Mouse (Mus musculus) heart, embryonic 15.5 days (tissue): ENCODE results near the gene Iqschfp. TPM values are rescaled to one million over a fixed set of nuclear protein-coding genes. Genes with fewer than 3 reads are reported as not detected.

Experiments
- ATAC-seq: fragments of 200-750 bp; cut with Nextera tagmentation; replicated peaks from 2 replicates; pipeline ENCODE4 v1.8.0; 2017; ENCODE audit warnings: low read depth, moderate TSS enrichment; ENCODE audit not compliant: insufficient number of reproducible peaks, insufficient read depth, low FRiP score
- H3K27ac ChIP-seq: fragments of 300-500 bp; sonication (generic); 2 replicates; pipeline ENCODE4 v1.5.1; 2015; ENCODE audit warnings: mild to moderate bottlenecking, inconsistent platforms
- H3K27me3 ChIP-seq: fragments of 300-500 bp; sonication (generic); 2 replicates; pipeline ENCODE4 v1.6.1; 2015; ENCODE audit warnings: inconsistent platforms
- H3K36me3 ChIP-seq: fragments of 300-500 bp; sonication (generic); 2 replicates; pipeline ENCODE4 v1.6.1; 2015; ENCODE audit warnings: mild to moderate bottlenecking, inconsistent platforms
- H3K4me1 ChIP-seq: fragments of 300-500 bp; sonication (generic); replicated peaks from 2 replicates; pipeline ENCODE4 v1.6.1; 2015; ENCODE audit warnings: inconsistent platforms
- H3K4me2 ChIP-seq: fragments of 300-500 bp; sonication (generic); 2 replicates; pipeline ENCODE4 v1.6.1; 2015; ENCODE audit warnings: inconsistent platforms, mild to moderate bottlenecking, moderate library complexity
- H3K4me3 ChIP-seq: fragments of 300-500 bp; sonication (generic); 2 replicates; pipeline ENCODE4 v1.5.1; 2015; ENCODE audit warnings: mild to moderate bottlenecking, inconsistent platforms
- H3K9ac ChIP-seq: fragments of 300-500 bp; sonication (generic); 2 replicates; pipeline ENCODE4 v1.6.1; 2015; ENCODE audit warnings: mild to moderate bottlenecking, inconsistent platforms
- H3K9me3 ChIP-seq: fragments of 300-500 bp; sonication (generic); replicated peaks from 2 replicates; pipeline ENCODE4 v1.6.1; 2016; ENCODE audit warnings: inconsistent platforms
- WGBS: fragments of 180-500 bp; shearing (Covaris S2); methylation state at CpG from one replicate; pipeline ENCODE4 v1.1.7; 2015; ENCODE audit warnings: mixed read lengths; 5-methylcytosine and 5-hydroxymethylcytosine counted together
- polyA plus RNA-seq: library from polyadenylated mRNA; unstranded; fragments of >200 nt; fragmentation: Nextera tagmentation; extraction: Ambion mirVana; gene quantifications from 2 replicates; pipeline ENCODE4 v1.2.1, GENCODE M21; 2015

Iqschfp gene
- polyA plus RNA-seq, 1 experiment from 2014 or later = not detected

GRCm38 (mm10) chr3:68581591-68581990 is 689.6 kb downstream of the Iqschfp start:
- Histone ChIP-seq H3K9ac (no peak overlapping the region), H3K27ac (no peak overlapping the region), H3K4me3 (no peak overlapping the region), H3K36me3 (no peaks in the 10 kb centered on the region), H3K27me3 (no peaks in the 10 kb centered on the region), H3K4me2 (no peak overlapping the region), H3K4me1 (peaks cover 47% of the 10 kb centered on the region), H3K9me3 (no peaks in the 10 kb centered on the region)
- ATAC-seq = no peak
- 69% methylated on average over 13 of the region's 13 CpGs for WGBS

- Histone ChIP-seq H3K4me2 (peak overlapping the region; percentile 59; the same call in 1 of the 2 replicates), H3K27ac (peak overlapping the region; percentile 92), H3K9ac (no peak overlapping the region), H3K4me1 (peaks cover 47% of the 10 kb centered on the region), H3K9me3 (no peaks in the 10 kb centered on the region), H3K4me3 (no peak overlapping the region), H3K27me3 (no peaks in the 10 kb centered on the region), H3K36me3 (no peaks in the 10 kb centered on the region)
- no peak for ATAC-seq
- WGBS = 76% methylated on average over 12 of the region's 12 CpGs
Observed at GRCm38 (mm10) chr3:68582103-68582740, 690.2 kb downstream of the Iqschfp start.

GRCm38 (mm10) chr3:68583031-68583693 is 691.1 kb downstream of the Iqschfp start:
- Histone ChIP-seq H3K9ac (peak overlapping the region; percentile 43; the same call in 1 of the 2 replicates), H3K4me3 (peak overlapping the region; percentile 28), H3K27ac (peak overlapping the region; percentile 92), H3K4me1 (peaks cover 56% of the 10 kb centered on the region), H3K27me3 (no peaks in the 10 kb centered on the region), H3K36me3 (no peaks in the 10 kb centered on the region), H3K4me2 (peak overlapping the region; percentile 59), H3K9me3 (no peaks in the 10 kb centered on the region)
- 11% methylated on average over 14 of the region's 14 CpGs for WGBS
- no peak for ATAC-seq

DNA sequence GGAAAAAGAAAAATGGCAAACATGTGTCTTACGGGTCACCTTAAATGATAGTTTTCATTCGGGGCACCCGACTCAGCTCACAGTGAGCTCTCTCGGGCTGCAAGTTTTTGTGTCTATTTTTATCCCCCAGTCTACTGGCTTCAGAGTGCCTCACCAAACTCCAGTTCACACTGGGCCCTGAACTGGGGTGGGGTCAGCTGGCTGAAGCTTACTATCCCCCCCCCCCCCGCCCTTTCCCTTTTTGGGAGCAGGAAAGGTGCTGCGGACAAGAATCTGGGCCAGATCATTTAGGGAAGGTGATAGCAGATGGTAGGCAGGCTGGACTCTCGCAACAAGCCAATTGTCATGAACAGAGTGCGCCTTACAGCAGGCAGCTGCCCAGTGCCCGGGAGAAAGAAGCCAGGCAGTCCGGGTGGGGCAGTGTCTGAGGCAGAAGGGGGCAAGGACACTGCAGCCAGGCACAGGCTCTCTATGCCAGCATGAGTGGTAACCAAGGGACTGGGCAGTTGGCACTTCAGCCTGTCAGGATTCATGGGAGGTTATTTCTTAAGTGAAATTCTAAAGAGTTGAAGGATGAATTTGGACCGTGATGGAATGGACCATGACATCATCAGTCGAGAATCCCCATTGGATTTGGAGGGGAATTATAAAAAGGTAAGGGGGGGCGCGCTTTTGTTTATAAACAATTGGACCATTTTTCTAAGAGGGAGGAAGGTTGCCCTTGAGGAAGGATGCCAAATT is 691.9 kb downstream of the Iqschfp start:
- H3K9ac ChIP-seq = peak overlapping the region; percentile 29; the same call in 1 of the 2 replicates
- WGBS = 32% methylated on average over 14 of the region's 14 CpGs
- H3K4me2 ChIP-seq = peak overlapping the region; percentile 59
- H3K4me1 ChIP-seq = peaks cover 62% of the 10 kb centered on the region
- H3K27me3 ChIP-seq = no peaks in the 10 kb centered on the region
- peak overlapping the region; percentile 92 for H3K27ac ChIP-seq
- ATAC-seq = peak; percentile 78; the same call in 1 of the 2 replicates
- H3K9me3 ChIP-seq = no peaks in the 10 kb centered on the region
- peak overlapping the region; percentile 28 for H3K4me3 ChIP-seq
- H3K36me3 ChIP-seq = no peaks in the 10 kb centered on the region

DNA sequence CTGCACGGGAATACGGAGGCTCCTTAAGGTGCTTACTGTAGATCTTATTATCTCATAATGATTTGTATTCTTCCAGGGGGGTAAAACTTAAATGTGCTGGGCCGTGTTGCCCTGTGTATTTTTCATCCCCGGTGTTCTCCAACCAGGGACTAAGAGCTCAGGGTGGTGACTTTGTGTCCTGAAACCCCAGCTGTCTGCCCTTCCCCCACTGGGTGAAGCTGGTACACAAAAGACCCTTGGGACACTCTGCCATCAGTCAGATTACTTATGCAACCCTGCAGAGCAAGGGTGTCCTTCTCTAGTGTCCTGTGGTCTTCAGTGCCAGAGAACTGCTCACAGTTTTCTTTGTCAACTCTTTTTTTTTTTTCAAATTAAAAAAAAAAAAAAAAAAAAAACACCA is 693.2 kb downstream of the Iqschfp start:
- Histone ChIP-seq H3K4me3 (no peak overlapping the region), H3K4me2 (peak overlapping the region; percentile 39), H3K36me3 (no peaks in the 10 kb centered on the region), H3K4me1 (peaks cover 70% of the 10 kb centered on the region), H3K9me3 (no peaks in the 10 kb centered on the region), H3K27me3 (no peaks in the 10 kb centered on the region), H3K27ac (peak overlapping the region; percentile 92), H3K9ac (no peak overlapping the region)
- no peak for ATAC-seq
- WGBS = 72% methylated on average over 4 of the region's 4 CpGs

- no peak for ATAC-seq
- Histone ChIP-seq H3K9ac (peak overlapping the region; percentile 7), H3K27ac (peak overlapping the region; percentile 56)
Observed at GRCm38 (mm10) chr3:68586646-68587064, 694.6 kb downstream of the Iqschfp start.

DNA sequence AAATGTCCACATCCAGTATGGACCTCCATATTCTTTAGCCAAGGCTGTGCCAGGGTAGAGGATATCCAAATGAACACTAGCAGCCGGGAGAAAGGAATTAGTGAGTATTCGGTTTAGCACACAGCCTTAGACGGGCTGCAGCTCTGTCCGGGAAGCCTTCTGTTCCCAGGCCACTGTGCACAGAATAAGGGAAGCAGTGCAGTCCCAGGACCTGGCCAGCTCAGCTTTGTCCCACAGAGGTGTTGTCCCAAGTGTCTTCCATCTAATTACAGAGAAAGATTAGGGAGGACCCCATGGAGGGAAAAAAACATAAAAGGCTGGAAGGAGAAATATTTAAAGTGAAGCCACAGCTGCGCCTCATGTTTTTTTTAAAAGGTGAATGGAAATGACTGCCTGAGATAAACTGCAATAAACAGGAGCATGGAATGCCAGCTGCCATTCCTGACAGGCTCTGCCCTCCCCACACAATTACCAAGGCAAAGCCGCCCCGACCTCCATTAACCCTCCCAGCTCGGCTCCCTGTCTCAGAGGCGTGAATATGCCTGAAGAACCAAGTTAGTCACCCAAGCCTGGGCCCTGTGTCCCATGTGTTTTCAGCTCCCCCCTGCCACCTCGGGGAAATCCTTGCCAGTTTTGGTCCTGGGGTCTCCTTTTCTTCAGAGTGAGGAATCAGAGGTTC is 695.7 kb downstream of the Iqschfp start:
- peaks cover 67% of the 10 kb centered on the region for H3K4me1 ChIP-seq
- no peaks in the 10 kb centered on the region for H3K27me3 ChIP-seq
- H3K9me3 ChIP-seq = no peaks in the 10 kb centered on the region
- no peak overlapping the region for H3K9ac ChIP-seq
- H3K4me2 ChIP-seq = no peak overlapping the region
- H3K27ac ChIP-seq = peak overlapping the region; percentile 56
- H3K4me3 ChIP-seq = no peak overlapping the region
- 56% methylated on average over 10 of the region's 10 CpGs for WGBS
- no peaks in the 10 kb centered on the region for H3K36me3 ChIP-seq
- no peak for ATAC-seq

More at GRCm38 (mm10) chr3:68586646-68587064, 694.6 kb downstream of the Iqschfp start:
- Histone ChIP-seq H3K4me1 (peaks cover 75% of the 10 kb centered on the region), H3K27me3 (no peaks in the 10 kb centered on the region), H3K36me3 (no peaks in the 10 kb centered on the region), H3K9me3 (no peaks in the 10 kb centered on the region), H3K4me3 (no peak overlapping the region), H3K4me2 (peak overlapping the region; percentile 28; the same call in 1 of the 2 replicates)
- WGBS = 26% methylated on average over 9 of the region's 9 CpGs

- H3K9ac ChIP-seq = no peak overlapping the region
- peak; percentile 44 for ATAC-seq
- no peaks in the 10 kb centered on the region for H3K9me3 ChIP-seq
- WGBS = 48% methylated on average over 9 of the region's 9 CpGs
- H3K27ac ChIP-seq = peak overlapping the region; percentile 64
- peaks cover 52% of the 10 kb centered on the region for H3K4me1 ChIP-seq
- H3K27me3 ChIP-seq = no peaks in the 10 kb centered on the region
- H3K4me2 ChIP-seq = peak overlapping the region; percentile 1; the same call in 1 of the 2 replicates
- H3K36me3 ChIP-seq = no peaks in the 10 kb centered on the region
- H3K4me3 ChIP-seq = no peak overlapping the region
Observed at GRCm38 (mm10) chr3:68589220-68589840, 697.3 kb downstream of the Iqschfp start.

DNA sequence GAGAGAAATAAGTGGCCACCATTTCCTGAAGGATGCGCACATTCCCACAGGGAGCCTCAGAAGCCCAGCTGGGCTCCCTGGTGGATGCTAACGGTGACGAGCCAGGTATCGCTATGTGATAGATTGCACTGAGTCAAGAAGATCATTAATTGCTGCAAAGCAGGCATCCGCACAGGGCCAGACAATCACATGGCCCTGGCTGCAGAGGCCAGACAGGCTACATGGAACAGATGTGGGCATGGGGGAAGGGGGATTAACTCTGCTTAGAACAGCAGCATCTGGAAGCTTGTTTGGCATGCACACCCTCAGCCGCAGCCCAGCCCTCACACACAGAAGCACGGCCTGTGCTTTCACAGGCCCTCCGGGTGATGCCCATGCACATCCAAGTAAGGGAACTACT is 698.4 kb downstream of the Iqschfp start:
- Histone ChIP-seq H3K9ac (no peak overlapping the region), H3K27ac (no peak overlapping the region), H3K4me1 (peaks cover 50% of the 10 kb centered on the region), H3K27me3 (no peaks in the 10 kb centered on the region), H3K9me3 (no peaks in the 10 kb centered on the region), H3K4me3 (no peak overlapping the region), H3K36me3 (no peaks in the 10 kb centered on the region), H3K4me2 (no peak overlapping the region)
- 71% methylated on average over 8 of the region's 8 CpGs for whole genome bisulfite sequencing
- ATAC-seq = no peak

GRCm38 (mm10) chr3:68592575-68592974 is 700.5 kb downstream of the Iqschfp start:
- WGBS = 80% methylated on average over 10 of the region's 10 CpGs
- Histone ChIP-seq H3K36me3 (no peaks in the 10 kb centered on the region), H3K4me3 (no peak overlapping the region), H3K9ac (no peak overlapping the region), H3K4me1 (peaks cover 35% of the 10 kb centered on the region), H3K27ac (no peak overlapping the region), H3K9me3 (no peaks in the 10 kb centered on the region), H3K4me2 (no peak overlapping the region), H3K27me3 (no peaks in the 10 kb centered on the region)
- no peak for ATAC-seq
